Mouse (Mus musculus) brain, adult 10 weeks (tissue): Measurements from ENCODE around the gene Ajap1. TPM values are rescaled to one million over a fixed set of nuclear protein-coding genes. Genes with fewer than 3 reads are reported as not detected.

Experiments
- polyA plus RNA-seq: library from polyadenylated mRNA; stranded (reverse); fragments of 350-450 nt; fragmentation: Illumina TruSeq; extraction: RNeasy Lipid Tissue Mini Kit (QIAGEN cat#74804); gene quantifications from one replicate; pipeline ENCODE4 v1.2.3, GENCODE M21; 2015; ENCODE audit warnings: low read depth, low replicate concordance

The Ajap1 gene
- 36.2 TPM for polyA plus RNA-seq

DNA sequence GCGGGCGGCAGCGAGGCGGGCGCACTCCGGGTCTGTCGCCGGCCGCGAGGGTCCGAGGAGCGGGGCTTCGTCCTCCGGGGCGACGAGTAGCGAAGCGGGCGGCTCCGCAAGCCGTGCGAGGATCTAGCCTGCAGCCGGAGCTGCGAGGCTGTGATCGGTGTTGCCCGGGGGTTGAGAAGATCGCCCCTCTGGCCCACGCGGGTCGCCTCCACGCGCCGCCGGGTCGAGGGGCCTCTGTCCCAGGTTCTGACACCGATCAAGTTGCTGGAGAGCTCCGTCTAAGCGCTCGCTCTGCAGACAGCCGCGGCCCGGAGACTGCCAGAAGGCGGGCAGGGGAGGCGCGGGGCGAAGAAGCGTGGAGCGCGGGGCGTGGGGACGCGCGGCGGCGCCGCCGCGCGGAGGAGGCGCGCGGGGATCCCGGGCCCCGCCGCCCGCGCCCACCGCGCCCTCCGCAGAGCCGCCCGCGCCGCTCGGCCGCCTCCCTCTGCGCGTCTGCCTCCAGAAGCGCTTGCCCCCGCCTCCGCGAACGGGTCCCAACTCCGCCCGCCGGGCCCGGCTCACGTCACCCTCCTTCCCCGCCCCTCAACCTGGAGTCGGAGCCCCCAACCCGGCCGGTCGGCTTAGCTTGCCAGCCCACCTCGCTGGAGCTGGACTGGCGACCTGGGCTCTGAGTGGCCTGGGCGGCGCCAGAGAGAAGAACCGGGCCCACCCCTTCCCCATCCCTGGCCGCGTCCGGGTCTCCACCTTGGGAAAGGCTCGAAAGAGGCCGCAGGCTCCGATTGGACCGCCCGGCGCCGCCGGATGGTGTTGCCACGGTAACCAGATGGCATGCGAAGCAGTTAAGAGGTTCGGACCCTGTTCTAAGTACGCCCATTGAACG is at the start of gene Ajap1:
Gene Ajap1, minus strand, starts transcription at position 353 of the 880 bp plus-strand sequence.

